Mouse (Mus musculus): ENCODE data around the gene Galc. TPM values are rescaled to one million over a fixed set of nuclear protein-coding genes. Genes with fewer than 3 reads are reported as not detected.
A peak's percentile ranks its signal among the peaks of the same experiment; 100 is the strongest.

The Galc gene
- polyA plus RNA-seq (2016; fragmentation: Nextera tagmentation; extraction: Ambion mirVana), result 12.8 and 14.2 TPM in 2 replicates

DNA sequence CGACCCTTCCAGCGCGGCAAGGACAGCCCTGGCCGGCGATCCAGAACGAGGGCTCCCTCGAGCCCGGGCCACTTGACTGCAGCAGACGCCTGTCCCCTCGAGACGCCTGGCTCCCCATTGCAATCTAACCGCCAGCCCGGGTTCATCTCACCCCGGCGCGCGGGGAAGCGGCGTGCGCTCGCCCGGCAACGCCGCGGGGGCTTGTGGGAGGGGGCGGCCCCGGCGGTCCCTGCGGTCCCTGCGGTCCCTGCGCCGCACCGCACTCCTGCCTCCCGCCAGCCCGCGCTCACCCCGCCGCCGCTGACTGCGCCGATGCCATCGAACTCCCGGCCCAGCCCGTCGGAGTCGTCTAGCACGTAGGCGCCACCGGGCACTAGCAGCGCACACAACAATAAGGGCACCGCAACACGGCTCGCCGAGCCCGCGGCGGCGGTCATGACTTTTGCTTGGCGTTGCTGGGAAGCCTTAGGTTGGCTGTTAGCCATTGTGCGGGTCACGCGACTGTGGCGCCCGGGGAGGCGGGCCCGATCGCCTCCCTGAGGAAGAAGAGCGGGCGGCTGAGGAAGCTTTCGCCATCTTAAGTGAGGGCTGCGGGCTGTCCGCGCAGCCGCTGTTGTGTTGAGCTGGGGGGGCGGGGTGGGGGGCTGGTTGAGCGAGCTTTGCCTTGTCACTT lies at the start of gene Galc:
Galc (minus strand) TSS at position 615 of the 673 bp plus-strand sequence.
- Histone ChIP-seq H3K27me3 (ENCODE audit: low read depth, poor library complexity, severe bottlenecking) (no peaks in the 10 kb centered on the region), H3K27ac (replicated peaks) (peak within 1 kb of the TSS; percentile 99), H3K4me3 (peak within 1 kb of the TSS; percentile 81), H3K9me3 (replicated peaks) (no peaks in the 10 kb centered on the region), H3K36me3 (no peaks in the 10 kb centered on the region), H3K4me1 (peaks cover 22% of the 10 kb centered on the region)
- under 1% methylated on average over 76 of the region's 76 CpGs for WGBS
- peak; percentile 90 for DNase-seq (ENCODE audit: low spot score)

DNA sequence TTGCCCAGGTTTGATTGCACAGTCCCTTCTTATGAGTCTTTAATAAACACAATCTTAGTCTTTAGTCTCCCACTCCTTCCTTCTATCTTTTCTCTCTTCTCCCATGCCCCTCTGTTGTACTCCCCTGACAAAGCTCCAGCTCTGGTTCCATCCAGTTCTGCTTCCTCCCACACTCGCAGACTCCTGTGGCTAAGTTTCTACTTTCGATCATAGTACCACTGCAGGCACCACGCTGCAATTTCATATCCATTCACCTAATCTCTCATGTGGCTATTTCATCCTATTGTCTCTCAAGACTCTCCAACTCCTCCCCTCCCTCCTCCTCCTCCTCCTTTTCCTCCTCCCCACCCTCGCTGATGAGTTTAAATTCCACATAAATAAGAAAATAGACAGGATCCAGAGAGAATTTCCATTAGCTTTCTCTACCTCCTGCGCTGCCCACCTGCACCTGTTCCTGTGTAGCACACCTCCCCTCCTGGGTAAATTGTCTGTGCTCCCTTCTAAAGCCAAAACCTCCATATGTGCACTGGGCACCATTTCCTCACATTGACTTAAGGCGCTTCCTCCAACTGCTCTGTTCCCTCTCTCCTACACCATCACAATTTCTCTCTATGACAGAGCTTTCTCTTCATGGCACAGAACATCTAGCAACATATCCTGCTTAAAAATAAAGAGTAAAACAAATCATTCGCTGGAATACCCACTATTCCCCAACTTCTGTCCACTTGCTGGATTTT lies 48.1 kb upstream of the Galc start:
- Histone ChIP-seq H3K27ac (replicated peaks) (no peak overlapping the region), H3K36me3 (no peaks in the 10 kb centered on the region), H3K9me3 (replicated peaks) (no peaks in the 10 kb centered on the region), H3K4me1 (peaks cover 4% of the 10 kb centered on the region; the same call in 1 of the 2 replicates), H3K27me3 (ENCODE audit: low read depth, poor library complexity, severe bottlenecking) (no peaks in the 10 kb centered on the region), H3K4me3 (no peak overlapping the region)
- no peak for DNase-seq (ENCODE audit: low spot score)
- 89% methylated on average over 7 of the region's 7 CpGs for whole genome bisulfite sequencing

DNA sequence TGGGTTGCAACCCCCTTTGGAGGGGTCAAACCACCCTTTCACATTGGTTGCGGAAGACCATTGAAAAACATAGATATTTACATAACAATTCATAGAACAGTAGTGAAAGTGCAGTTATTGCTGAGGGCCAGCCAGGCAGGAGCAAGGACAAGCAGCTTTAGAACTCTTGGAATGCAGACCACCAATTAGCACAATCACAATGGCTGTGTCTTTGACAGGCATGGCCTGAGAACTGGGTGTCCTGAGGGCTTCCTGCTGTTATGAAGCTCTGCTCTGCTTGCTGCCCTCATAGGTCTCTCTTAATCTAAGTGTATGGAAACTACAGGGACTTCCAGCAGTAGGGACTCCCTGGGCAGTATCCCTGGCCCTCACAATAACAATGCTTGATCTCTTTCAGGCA lies 43.8 kb upstream of the Galc start:
- H3K27ac ChIP-seq (replicated peaks), result no peak overlapping the region
- peaks cover 4% of the 10 kb centered on the region; the same call in 1 of the 2 replicates for H3K4me1 ChIP-seq
- DNase-seq (ENCODE audit: low spot score), result no peak
- no peaks in the 10 kb centered on the region for H3K9me3 ChIP-seq (replicated peaks)
- no peak overlapping the region for H3K4me3 ChIP-seq
- no peaks in the 10 kb centered on the region for H3K36me3 ChIP-seq
- no peaks in the 10 kb centered on the region for H3K27me3 ChIP-seq (ENCODE audit: low read depth, poor library complexity, severe bottlenecking)
- WGBS, result 92% methylated on average over 1 of the region's 1 CpGs

DNA sequence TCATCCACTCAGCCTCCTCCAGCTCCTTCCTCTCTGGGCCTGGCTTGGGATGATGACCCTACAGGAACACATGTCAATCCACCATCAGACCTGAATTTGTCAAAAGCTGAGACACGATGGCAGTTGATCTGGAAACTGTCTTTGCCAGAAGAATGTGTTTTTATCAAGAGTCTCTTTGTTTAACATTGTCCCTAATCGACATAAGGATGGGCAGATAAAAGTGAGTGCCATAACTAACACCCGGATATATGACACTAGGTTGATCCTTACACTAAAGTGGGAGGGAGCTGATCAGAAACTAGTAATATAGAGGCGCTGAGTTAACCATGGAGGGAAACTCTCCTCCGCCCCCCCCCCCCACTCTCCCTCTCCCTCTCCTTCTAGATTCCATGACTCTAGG lies 42.7 kb upstream of the Galc start:
- no peak for DNase-seq (ENCODE audit: low spot score)
- Histone ChIP-seq H3K4me3 (no peak overlapping the region), H3K27ac (replicated peaks) (no peak overlapping the region), H3K9me3 (replicated peaks) (no peaks in the 10 kb centered on the region), H3K36me3 (no peaks in the 10 kb centered on the region), H3K27me3 (ENCODE audit: low read depth, poor library complexity, severe bottlenecking) (no peaks in the 10 kb centered on the region), H3K4me1 (peaks cover 9% of the 10 kb centered on the region)
- WGBS, result 88% methylated on average over 5 of the region's 5 CpGs

DNA sequence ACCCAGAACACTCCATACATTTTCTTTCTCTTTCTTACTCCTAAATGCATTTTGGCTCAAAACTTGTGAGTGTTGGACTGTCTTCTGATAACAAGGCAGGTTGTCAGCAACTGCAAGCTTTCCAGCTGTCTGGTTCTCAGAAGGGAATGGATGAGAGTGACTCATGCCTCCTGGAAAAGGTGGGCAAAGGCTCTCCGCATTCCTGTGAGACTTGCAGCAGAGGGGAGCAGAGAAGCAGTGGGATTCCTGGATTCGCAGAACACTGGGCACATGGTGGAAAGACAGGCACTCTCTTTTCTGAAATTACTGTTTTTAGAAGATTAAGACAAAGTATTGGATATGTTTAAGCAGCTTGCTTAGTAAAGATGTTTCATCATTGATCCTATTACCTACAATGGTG lies 35.0 kb upstream of the Galc start:
- Histone ChIP-seq H3K27ac (replicated peaks) (no peak overlapping the region), H3K27me3 (ENCODE audit: low read depth, poor library complexity, severe bottlenecking) (no peaks in the 10 kb centered on the region), H3K4me1 (peaks cover 5% of the 10 kb centered on the region), H3K36me3 (no peaks in the 10 kb centered on the region), H3K9me3 (replicated peaks) (no peaks in the 10 kb centered on the region), H3K4me3 (no peak overlapping the region)
- 88% methylated on average over 2 of the region's 2 CpGs for WGBS
- DNase-seq (ENCODE audit: low spot score), result no peak

DNA sequence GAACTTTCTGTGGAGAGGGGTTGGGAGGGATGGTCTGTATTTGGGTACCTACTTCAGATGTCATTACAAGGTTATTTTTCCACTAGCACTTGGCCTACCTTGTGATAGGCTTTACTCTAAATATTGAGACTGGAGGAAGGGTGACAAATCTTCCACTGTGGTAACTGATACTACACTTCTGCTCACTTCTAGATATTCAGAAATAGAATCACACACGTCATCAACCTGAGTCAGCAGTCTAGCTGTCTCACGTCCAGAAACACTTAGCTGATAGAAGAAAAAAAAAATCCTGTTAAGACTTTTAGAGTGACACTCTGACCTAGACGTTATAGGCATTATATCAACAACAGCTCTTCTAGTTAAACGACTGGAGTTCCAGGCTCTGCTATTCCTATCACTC lies 33.0 kb upstream of the Galc start:
- H3K9me3 ChIP-seq (replicated peaks), result no peaks in the 10 kb centered on the region
- H3K36me3 ChIP-seq, result no peaks in the 10 kb centered on the region
- no peak for DNase-seq (ENCODE audit: low spot score)
- no peaks in the 10 kb centered on the region for H3K27me3 ChIP-seq (ENCODE audit: low read depth, poor library complexity, severe bottlenecking)
- no peak overlapping the region for H3K27ac ChIP-seq (replicated peaks)
- WGBS, result 82% methylated on average over 4 of the region's 4 CpGs
- H3K4me3 ChIP-seq, result no peak overlapping the region
- peaks cover 2% of the 10 kb centered on the region for H3K4me1 ChIP-seq

DNA sequence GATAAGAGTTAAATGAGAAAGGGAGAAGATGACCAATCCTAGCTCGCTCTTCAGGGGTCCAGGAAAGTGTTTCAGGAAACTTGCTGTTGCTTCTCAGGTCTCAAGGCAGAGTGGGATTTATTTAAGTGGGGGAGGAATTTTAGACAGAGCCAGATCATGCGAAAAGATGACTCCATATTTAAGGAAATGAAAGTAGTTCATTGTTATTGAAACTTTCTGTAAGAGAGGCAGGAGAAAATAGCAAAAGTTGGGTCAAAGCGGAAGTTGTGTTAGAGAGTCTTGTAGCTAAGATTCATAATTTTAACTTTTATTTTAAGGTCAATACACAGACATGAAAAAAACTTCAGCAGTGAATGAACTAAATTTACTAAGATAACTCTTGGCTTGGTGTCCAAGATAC lies 31.2 kb upstream of the Galc start:
- Histone ChIP-seq H3K27me3 (ENCODE audit: low read depth, poor library complexity, severe bottlenecking) (no peaks in the 10 kb centered on the region), H3K36me3 (no peaks in the 10 kb centered on the region), H3K9me3 (replicated peaks) (no peaks in the 10 kb centered on the region), H3K27ac (replicated peaks) (no peak overlapping the region), H3K4me3 (no peak overlapping the region), H3K4me1 (no peaks in the 10 kb centered on the region)
- WGBS, result 89% methylated on average over 3 of the region's 3 CpGs
- DNase-seq (ENCODE audit: low spot score), result no peak

DNA sequence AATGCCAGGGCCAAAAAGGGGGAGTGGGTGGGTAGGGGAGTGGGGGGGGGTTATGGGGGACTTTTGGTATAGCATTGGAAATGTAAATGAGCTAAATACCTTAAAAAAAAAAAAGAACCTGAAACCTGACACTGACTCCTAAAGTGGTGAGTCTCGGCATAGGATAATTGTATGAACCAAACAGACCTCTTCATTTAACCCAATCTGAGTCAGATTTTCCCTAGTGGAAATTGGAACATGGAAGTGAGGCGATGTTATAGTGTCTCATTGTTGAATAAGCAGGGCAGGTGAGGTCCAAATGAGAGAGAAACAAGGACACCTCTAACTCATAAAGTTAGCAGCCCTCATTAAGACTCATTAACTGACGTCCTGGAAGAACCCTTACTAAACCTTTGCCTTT lies 25.2 kb upstream of the Galc start:
- Histone ChIP-seq H3K4me1 (no peaks in the 10 kb centered on the region), H3K9me3 (replicated peaks) (no peaks in the 10 kb centered on the region)
- WGBS, result 83% methylated on average over 3 of the region's 3 CpGs

DNA sequence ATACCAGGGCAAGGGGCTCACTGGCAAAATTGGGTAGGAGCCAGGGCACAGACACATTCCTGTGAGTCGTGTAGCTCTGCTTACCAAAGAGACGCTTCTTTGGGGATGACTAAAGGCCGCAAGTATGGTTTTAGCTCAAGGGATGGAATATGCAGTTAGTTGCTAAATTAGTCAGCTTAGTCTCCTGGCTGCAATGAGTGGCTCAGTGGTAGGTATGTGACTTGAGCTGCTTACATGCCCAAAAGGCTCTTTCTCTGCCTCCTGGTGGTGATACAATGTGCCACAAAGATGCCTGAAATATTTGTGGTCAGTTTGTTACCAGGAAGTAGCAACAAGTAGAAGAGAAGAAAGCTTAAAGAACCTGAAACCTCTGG lies 24.2 kb upstream of the Galc start:
- H3K27me3 ChIP-seq (ENCODE audit: low read depth, poor library complexity, severe bottlenecking), result no peaks in the 10 kb centered on the region
- 86% methylated on average over 3 of the region's 3 CpGs for WGBS
- no peaks in the 10 kb centered on the region for H3K36me3 ChIP-seq
- no peaks in the 10 kb centered on the region for H3K4me1 ChIP-seq
- DNase-seq (ENCODE audit: low spot score), result no peak
- no peak overlapping the region for H3K4me3 ChIP-seq
- H3K27ac ChIP-seq (replicated peaks), result no peak overlapping the region
- H3K9me3 ChIP-seq (replicated peaks), result no peaks in the 10 kb centered on the region

More for the DNA sequence above, 25.2 kb upstream of the Galc start:
- Histone ChIP-seq H3K27ac (replicated peaks) (no peak overlapping the region), H3K27me3 (ENCODE audit: low read depth, poor library complexity, severe bottlenecking) (no peaks in the 10 kb centered on the region), H3K36me3 (no peaks in the 10 kb centered on the region), H3K4me3 (no peak overlapping the region)
- DNase-seq (ENCODE audit: low spot score), result no peak

DNA sequence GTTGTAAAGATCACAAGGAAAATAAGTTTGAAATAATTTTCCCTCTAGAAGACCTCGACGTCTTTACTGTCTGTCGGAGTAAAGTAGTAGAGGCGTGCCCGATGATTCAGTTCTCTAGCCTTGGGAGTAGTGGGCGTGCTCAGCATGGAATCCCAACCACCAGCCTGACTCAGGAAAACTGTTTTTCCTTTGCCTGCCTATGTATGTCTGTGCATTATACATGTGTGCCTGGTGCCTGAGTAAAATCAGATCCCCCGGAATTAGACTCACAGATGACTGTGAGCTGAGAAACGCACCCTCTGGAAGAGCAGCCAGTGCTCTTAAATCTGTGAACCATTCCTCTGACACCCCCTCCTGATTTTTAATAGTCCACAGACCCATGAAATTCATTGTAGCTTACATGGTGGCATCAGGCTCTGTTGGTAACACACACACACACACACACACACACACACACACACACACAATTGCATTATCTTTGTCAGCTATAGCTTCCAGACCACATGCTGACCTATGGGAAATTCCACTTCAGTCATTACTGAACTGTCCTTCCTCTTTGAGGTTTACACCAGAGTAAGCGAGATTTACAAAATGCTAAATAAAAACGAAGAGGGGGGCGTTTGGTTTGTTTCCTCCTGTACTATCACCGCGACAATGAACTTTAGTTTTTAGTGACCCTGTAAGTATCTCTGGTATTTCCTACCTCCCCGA lies 23.7 kb upstream of the Galc start:
- Histone ChIP-seq H3K4me1 (no peaks in the 10 kb centered on the region), H3K4me3 (no peak overlapping the region), H3K36me3 (no peaks in the 10 kb centered on the region), H3K27ac (replicated peaks) (no peak overlapping the region), H3K27me3 (ENCODE audit: low read depth, poor library complexity, severe bottlenecking) (no peaks in the 10 kb centered on the region), H3K9me3 (replicated peaks) (no peaks in the 10 kb centered on the region)
- 85% methylated on average over 14 of the region's 14 CpGs for WGBS
- no peak for DNase-seq (ENCODE audit: low spot score)

DNA sequence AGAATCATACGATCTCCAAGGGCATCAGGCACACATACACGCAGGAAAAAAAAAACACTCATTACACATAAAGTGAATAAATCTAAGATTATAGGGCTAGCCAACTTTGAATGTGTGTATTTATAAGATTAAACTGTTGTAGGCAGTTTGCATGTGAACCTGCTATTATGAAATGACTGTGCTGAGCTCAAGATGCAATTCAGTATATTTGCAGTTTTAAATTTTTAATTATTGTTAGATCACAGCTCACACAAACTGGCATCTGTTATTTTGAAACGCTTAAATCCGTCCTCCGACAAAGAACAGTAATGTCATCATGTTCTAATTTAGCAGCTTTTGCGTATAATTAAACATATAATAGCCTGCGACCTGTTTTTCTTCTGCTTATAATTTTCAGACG lies 21.7 kb upstream of the Galc start:
- 79% methylated on average over 8 of the region's 8 CpGs for WGBS
- no peak overlapping the region for H3K4me3 ChIP-seq
- no peaks in the 10 kb centered on the region for H3K27me3 ChIP-seq (ENCODE audit: low read depth, poor library complexity, severe bottlenecking)
- no peaks in the 10 kb centered on the region for H3K36me3 ChIP-seq
- no peaks in the 10 kb centered on the region for H3K4me1 ChIP-seq
- H3K27ac ChIP-seq (replicated peaks), result no peak overlapping the region
- no peak for DNase-seq (ENCODE audit: low spot score)
- no peaks in the 10 kb centered on the region for H3K9me3 ChIP-seq (replicated peaks)

DNA sequence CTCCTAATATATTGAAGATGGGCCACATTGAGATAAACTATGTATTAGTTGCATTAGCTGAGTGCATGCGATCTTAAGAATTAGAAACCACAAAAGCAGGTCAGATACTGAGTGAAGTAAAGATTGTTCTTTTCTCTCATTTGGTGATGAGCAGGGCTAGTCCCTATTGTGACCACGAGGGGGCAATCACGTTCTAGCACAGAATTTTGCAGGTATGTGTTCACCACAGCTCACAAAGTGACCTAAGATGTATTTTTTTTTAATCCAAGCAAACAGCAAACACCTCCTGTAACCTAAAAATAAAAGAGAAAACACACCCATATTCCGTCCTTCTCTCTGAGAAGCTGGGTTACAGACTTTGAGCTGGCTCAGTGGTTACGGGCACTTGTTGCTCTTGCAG lies 21.3 kb upstream of the Galc start:
- H3K9me3 ChIP-seq (replicated peaks), result no peaks in the 10 kb centered on the region
- 34% methylated on average over 5 of the region's 5 CpGs for WGBS
- H3K4me3 ChIP-seq, result no peak overlapping the region
- H3K36me3 ChIP-seq, result no peaks in the 10 kb centered on the region
- H3K27ac ChIP-seq (replicated peaks), result no peak overlapping the region
- DNase-seq (ENCODE audit: low spot score), result peak; percentile 57
- no peaks in the 10 kb centered on the region for H3K4me1 ChIP-seq
- H3K27me3 ChIP-seq (ENCODE audit: low read depth, poor library complexity, severe bottlenecking), result no peaks in the 10 kb centered on the region

DNA sequence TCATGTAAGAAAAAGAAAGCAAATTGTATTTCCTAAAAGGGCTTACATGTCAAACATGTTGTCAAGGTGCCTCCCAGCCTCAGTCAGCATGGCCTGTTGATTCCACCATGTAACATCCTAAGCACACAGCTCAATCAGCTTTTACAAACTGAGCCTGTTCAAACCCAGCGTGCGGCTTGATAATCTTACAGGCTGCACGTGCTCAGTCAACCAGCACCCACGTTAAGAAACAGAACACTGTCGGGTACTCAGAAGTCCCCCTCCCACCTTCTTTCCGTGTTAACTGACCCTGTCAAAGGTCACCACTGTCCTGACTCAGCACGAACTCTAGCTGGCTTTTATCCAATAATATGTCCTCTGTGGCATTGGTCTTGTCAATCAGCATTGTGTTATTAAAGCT lies 13.2 kb upstream of the Galc start:
- H3K4me1 ChIP-seq, result peaks cover 7% of the 10 kb centered on the region
- H3K27ac ChIP-seq (replicated peaks), result no peak overlapping the region
- 70% methylated on average over 7 of the region's 7 CpGs for WGBS
- H3K36me3 ChIP-seq, result no peaks in the 10 kb centered on the region
- no peaks in the 10 kb centered on the region for H3K27me3 ChIP-seq (ENCODE audit: low read depth, poor library complexity, severe bottlenecking)
- H3K4me3 ChIP-seq, result no peak overlapping the region
- no peaks in the 10 kb centered on the region for H3K9me3 ChIP-seq (replicated peaks)
- DNase-seq (ENCODE audit: low spot score), result no peak

Measured in midbrain, embryonic 10.5 days (tissue).